Mouse (Mus musculus) stomach, postnatal 0 days (tissue): Measurements from ENCODE around the gene Vmn1r85.

Source experiments
- CTCF ChIP-seq: IDR thresholded peaks from 2 replicates; pipeline ENCODE4 v1.5.1; 2016; ENCODE audit warnings: antibody characterized with exemption, low read depth, mild to moderate bottlenecking, moderate library complexity
- EP300 ChIP-seq: optimal IDR thresholded peaks from 2 replicates; pipeline ENCODE3; 2016; ENCODE audit warnings: antibody characterized with exemption

DNA sequence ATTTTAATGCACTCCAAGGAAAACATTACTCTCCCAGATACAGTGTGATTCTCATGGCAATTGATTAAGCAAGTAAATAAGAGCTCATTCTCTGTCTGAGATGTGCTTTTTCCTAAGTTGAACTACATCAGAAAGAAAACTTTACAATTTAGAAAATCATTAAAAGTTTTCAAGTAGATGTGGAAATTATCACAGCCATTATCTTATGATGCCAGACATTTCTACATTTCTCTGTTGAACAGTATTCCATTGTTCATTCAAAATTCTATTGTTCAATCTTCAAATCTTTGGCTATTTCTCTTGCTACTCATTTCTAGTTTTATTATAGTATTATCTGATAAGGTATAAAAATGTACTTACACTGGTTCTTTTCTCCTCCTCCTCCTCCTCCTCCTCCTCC is 24.8 kb upstream of the Vmn1r85 start, which contains the start of gene Vmn1r86:
- TF ChIP-seq CTCF = no peak
- no peak for TF ChIP-seq EP300
